17 mouse cellular contexts compared by ENCODE assay signal in the genomic region with DNA sequence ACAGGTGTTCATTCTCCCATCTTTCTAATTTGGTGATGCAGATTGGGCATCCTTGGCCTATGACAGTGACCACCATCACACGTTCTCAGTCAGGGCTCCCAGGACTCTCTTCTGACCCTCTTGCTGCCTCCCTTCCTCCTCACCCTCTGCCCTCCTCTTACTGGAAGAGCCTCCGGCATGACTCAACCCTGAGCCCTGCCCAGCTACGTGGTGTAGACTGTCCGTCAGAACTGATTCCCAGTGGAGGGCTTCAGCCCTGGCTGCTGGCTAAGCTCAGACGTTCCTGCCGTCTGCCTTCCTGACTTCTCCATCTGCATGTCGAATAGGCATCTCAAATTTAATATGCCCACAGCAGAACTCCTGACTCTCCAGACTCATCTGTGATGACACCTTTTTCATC.
"Had no signal": no experiment of that assay in that cellular context is flagged by ENCODE, and none has a peak within 500 bp of the region (broad histone marks: within the 10 kb centered on the region; RNA-seq: fewer than 3 reads in every experiment).

No protein-coding gene starts in this region.

- H3K27me3 ChIP-seq: liver, embryonic 15.5 days; midbrain, embryonic 15.5 days; neural tube, embryonic 13.5 days had no signal

- ATAC-seq: midbrain, embryonic 15.5 days had no signal

- H3K9me3 ChIP-seq: limb, embryonic 10.5 days; liver, embryonic 15.5 days; megakaryocyte, embryonic 14.5 days; midbrain, embryonic 15.5 days; neural tube, embryonic 13.5 days had no signal

- H3K4me2 ChIP-seq: liver, embryonic 11.5 days; liver, embryonic 15.5 days; midbrain, embryonic 11.5 days; midbrain, embryonic 15.5 days; neural tube, embryonic 13.5 days had no signal

- DNase-seq: kidney, postnatal 14 days; lung, adult 2 months; lung, postnatal 10 days; lung, postnatal 4 days; retina, postnatal 1 day; right cerebral cortex, postnatal 4 days; spleen, adult 18-20 months; thymus, adult 2 months; thymus, postnatal 25 days had no signal

- H3K4me3 ChIP-seq: left cerebral cortex, adult 2 months; limb, embryonic 10.5 days; liver, embryonic 15.5 days; megakaryocyte, embryonic 14.5 days; midbrain, embryonic 15.5 days; neural tube, embryonic 13.5 days had no signal

- H3K4me1 ChIP-seq: liver, embryonic 15.5 days; midbrain, embryonic 15.5 days had no signal

- H3K9ac ChIP-seq: liver, embryonic 15.5 days; midbrain, embryonic 15.5 days; neural tube, embryonic 13.5 days had no signal

- H3K36me3 ChIP-seq: limb, embryonic 10.5 days; liver, embryonic 15.5 days; midbrain, embryonic 15.5 days; neural tube, embryonic 13.5 days had no signal

- H3K27ac ChIP-seq: left cerebral cortex, adult 2 months; limb, embryonic 10.5 days; liver, embryonic 15.5 days; midbrain, embryonic 15.5 days; neural tube, embryonic 13.5 days had no signal
